Mouse (Mus musculus): Measurements from ENCODE around the gene Serpinb1c.
A peak's percentile ranks its signal among the peaks of the same experiment; 100 is the strongest.
"Not testable (repeated sequence)": the region's sequence is repeated elsewhere in the genome, so short reads cannot be mapped to it uniquely, and the experiment has no call there.

The Serpinb1c gene

DNA sequence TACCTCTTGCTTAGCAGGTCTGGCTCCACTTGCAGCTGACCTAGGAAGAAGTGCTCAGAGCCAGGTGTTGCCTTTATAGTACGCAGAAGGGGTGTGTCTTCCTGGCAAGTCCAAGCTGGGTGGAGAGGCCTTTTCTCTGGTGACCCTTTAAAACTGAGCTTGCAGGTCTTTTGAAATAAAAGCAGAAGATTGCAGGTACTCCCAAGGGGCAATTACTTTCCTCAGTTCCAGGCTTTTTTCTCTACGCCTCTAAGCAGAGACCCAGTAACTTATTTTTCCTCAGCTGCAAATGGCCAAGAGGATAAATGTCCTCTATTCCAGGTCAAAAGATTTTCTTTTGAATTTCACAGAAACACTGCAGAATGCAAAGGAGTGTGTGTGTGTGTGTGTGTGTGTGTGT lies at the start of gene Serpinb1c:
Serpinb1c (minus strand) TSS at position 101 of the 400 bp plus-strand sequence.
- no peak for DNase-seq (ENCODE audit: low read depth, low spot score)

DNA sequence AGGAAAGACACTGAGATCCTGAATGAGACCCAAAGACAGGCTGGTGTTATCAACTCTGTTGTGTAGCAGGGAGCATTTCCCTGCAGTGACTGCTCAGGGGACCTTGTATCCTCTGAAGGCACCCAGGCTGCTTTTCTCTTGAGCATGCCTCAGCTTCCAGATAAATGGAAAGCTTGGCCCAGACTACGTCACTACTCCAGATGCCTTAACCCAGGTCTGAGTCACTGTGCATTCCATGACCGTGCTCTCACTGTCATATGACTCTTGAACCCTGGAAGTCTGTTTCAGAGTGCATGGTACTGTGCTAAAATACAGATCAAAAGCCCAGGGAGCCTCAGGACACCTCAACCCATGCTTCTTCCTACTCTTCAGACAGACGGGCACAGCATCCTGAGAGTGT lies 41.2 kb upstream of the Serpinb1c start:
- DNase-seq (ENCODE audit: low read depth, low spot score), result not testable (repeated sequence)

DNA sequence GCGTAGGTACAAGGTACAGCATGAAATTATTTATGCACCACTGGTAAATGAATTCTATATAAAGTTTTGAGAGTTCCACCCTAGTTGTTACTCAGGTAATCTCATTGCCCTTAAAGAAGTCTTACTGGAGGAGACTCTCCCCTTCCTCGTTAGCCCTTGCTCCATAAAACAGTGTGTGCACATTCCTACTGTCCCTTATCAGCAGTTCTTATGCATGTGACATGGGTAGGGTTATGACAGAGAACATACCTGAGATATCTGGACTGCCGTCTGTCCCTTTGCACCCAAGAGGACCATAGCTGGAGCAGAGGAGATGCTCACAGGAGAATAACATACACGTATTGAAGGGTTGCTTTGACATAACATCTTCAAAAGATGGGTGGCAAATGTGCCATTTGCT lies 40.3 kb upstream of the Serpinb1c start:
- not testable (repeated sequence) for DNase-seq (ENCODE audit: low read depth, low spot score)

DNA sequence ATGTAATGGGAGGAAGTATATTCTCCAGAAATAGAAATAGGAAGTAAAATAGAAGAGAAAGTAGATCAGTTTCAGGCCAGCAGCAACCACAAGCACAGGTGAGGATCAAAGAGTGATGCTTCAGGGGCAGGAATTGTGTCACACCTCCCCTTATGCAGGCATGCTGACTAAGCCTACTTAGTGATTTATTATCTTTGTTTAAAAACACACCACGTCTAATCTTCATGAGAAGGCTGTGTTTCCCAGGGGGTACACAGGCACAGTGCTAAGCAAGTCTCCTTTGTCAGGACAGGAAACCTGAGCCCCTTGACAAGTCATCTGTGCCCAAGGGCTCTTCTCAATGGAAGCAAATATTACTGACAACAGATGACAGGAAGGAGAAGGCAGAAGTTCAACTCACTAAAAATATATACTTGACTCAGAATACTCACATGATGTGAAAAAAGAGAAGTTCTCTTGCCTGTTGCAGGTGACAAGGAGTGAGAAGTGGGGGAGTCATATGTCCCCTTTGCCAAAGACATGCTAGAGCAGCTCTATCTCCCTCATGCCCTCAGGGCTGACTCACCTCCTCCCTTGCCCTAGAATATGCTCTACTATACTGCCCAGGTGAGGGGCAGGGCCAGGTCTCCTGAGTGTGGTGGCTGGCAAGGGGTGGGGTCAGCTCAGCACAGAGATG lies 36.8 kb upstream of the Serpinb1c start:
- DNase-seq (ENCODE audit: low read depth, low spot score), result no peak

DNA sequence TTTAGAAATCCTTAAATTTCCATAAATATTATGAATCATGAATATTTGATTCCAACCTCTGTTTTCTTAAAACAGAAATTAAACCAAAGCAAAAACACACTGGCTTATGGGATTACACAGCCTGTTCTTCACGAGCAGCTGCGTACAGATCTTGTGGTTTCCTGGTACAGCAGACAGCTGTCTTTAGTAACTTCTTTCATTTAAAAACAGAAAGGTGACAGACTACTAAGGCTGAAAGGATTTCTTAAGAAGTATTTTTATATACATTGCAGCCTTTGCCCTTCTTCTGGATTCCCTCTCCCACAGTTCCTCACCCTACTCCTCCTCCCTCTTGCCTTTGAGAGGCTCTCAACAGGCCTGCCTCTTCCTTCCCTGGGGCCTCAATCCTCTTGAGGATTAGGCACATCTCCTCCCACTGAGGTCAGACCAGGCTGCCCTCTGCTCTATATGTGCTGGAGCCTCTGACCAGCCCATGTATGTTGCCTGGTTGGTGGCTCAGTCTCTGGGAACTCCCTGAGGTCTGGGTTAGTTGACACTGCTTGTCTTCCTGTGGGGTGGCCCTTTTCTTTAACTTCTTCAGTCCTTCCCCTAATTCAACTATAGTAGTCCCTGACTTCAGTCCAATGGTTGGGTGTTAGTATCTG lies 31.2 kb upstream of the Serpinb1c start:
- DNase-seq (ENCODE audit: low read depth, low spot score), result peak; percentile 10

DNA sequence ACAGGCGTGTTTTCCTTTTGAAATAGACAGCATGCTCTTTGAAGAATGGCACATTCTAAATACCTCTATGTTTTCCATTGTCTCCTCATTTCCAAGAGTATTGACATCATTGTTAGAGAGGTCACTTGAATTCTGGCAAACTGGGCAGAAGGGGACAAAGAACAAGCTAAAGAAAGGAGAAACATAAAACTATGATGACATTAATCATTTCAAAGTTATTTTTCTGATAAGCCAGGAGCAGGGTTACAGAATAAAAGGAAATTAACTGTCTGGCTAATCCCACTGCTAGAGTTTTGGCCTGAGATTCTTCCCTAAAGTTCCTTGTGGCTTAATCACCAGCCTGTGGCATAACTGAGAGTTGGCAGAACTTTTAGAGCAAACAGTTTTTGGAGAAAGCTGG lies 29.2 kb upstream of the Serpinb1c start:
- no peak for DNase-seq (ENCODE audit: low read depth, low spot score)

DNA sequence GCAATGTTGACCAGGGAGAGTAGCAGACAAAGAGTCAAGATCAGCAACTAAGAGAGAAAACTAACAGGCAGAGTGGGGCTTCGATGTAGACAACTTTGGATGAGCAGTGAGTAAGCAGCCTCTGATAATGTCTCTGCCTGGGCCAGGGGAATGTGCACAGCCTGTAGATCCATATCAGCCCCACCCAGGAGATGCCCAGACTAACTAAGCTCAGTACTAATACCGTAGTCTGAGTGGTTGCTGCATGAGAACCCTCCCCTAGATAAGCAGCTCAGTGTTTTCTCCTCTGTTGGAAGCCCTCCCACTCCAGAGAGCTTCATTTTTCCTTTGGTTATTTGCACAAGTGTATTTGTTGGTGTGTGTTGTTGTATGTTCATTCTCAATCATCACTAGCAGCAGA lies 28.6 kb upstream of the Serpinb1c start:
- DNase-seq (ENCODE audit: low read depth, low spot score), result no peak

DNA sequence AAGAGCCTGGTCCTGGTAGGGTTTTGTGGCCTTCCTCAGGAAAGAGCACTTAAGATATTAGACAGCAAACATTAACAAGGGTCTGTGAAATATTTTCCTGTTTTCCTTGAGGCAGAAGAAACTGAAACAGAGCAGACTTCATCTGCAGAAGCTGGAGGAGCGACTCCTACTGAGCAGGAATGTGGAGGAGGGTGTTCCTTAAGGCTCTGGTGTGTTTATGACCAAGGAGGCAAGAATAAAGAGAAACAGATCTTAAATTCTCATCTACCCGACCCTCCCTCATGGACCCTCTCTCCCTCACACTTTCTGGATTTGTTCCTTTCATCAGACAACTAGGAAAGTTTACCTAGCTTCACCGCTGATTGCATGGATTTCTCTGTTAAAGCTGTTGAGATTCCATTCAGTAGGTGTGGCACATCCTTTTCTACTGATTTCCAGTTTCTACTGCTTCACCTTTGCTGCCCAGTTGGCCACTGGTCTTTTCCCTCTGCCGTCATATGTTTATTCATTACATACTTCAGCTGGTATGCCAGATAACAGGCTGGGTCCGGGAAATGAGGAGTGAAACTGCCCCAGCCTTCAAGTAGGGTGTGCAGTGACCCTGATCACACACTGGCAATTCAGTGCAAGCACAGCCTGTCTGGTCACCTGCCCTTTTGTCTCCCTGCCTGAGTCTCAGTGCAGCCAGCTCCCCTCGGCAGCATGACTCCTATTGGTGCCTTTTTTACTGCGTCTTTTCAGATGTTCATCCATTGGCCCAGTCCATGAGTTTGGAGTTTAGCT lies 26.8 kb upstream of the Serpinb1c start:
- no peak for DNase-seq (ENCODE audit: low read depth, low spot score)

DNA sequence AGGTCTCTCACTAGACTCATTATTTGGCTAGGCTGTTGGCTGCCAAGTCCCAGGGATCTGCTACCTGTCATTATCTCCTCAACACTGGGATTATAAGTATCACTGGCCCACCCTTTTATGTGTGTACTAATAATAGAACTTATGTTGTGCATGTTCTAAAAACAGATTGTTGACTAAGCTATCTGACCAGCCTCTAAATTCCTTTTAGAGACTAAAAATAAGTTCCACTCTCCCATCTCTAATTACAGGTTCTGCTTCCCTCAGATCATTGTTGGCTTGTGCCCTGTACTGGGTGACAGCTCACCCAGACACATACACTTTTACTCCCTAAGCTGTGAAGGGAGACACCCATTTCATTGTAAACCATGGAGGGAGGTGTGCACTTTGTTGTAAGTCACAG lies 24.6 kb upstream of the Serpinb1c start:
- no peak for DNase-seq (ENCODE audit: low read depth, low spot score)

DNA sequence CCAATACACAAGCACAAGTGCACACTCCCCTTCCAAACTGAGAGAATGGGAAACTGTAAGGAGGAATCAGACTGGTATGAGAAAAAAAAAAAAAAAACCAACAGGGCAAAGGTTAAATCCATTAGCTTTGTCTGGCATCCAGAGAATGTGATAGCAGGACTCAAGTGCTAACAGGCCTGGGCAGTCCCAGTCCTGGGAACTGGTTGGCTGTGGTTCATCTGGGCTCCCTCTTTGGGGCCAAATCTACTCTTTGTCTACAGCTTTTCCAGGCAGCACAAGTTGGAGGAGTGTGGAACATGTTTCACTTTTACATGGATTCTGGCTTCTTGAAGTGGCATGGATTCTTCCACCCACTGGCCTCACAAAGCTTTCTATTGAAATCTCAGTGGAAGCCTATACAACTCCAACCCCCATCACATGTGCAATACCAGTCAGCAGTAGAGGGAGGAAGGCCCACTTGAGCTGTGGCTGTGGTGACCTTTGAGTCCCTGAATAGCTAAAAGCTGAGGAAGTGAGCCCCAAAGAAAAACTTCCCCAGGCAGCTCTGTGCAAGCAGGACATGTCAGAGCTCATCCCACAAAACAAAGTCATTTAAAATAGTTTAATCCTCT lies 14.9 kb upstream of the Serpinb1c start:
- no peak for DNase-seq (ENCODE audit: low read depth, low spot score)

DNA sequence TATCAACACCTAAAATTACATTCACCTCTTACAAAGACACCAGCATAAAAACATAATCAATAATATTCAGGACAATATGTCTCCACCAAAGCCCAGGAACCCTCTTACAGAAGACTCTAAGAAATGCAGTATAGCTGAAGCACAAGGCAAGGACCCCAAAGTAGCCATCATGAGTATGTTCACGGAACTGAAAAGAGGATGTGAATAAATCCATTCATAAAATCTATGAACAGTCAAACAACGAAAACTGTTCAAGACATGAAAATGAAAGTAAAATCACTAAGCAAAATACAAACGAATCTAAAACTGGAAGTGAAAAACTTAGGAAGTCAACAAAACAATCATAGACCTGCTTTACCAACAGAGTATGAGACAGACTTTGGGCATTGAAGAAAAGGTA lies 10.2 kb upstream of the Serpinb1c start:
- no peak for DNase-seq (ENCODE audit: low read depth, low spot score)

DNA sequence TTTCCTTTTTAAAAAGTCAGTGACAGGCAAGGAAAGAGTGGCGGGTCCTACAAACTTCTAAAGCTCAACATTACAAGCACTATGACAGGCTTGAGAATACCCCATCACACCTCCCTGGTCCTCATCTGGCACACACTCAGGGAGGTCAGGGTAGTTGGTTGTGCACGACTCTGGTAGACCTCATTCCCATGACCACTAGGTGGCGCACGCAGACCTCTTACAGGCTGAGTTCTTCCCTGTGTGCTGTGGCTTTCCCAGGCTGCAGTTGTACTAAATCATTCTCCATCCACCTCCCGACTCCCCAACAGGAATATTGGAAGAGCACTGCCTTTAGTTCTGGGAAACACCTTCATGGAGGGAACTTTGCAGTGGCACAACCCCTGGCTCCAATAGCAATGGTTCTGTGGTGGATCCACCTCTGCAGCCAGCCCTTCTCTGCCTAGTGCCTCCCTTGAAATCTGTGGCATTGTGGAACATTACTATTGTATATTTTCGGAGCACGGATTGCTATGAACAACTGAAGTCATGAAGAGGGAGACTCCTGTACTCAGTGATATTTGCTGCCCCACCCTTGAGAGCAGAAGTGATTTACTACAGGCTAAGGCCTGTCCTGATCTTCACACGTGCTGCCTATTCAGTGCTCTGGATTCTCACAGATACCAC lies 5.3 kb upstream of the Serpinb1c start:
- DNase-seq (ENCODE audit: low read depth, low spot score), result peak; percentile 90

DNA sequence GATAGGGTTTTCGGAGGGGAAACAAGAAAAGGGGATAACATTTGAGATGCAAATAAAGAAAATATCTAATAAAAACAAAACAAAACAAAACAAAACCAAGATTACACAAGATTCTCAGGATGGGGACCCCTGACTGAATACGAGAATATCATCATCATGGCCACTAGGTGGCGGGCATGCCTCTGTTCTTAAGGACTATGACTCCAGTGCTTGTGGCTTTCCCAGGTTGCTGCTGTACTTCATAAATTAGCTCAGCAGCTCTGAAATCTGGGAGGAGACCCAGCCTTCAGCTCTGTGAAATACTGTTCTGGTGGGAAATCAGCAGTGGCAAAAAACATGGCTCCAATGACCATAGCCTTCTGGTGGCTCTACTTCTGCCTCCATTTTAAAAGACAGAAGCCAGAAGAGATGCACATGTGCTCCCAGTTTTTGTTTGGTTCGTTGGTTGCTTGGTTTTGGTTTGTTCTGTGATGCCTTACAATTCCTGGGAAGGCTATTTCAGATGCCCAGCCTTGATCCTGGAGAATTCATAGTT lies 4.5 kb upstream of the Serpinb1c start:
- DNase-seq (ENCODE audit: low read depth, low spot score), result peak; percentile 80

DNA sequence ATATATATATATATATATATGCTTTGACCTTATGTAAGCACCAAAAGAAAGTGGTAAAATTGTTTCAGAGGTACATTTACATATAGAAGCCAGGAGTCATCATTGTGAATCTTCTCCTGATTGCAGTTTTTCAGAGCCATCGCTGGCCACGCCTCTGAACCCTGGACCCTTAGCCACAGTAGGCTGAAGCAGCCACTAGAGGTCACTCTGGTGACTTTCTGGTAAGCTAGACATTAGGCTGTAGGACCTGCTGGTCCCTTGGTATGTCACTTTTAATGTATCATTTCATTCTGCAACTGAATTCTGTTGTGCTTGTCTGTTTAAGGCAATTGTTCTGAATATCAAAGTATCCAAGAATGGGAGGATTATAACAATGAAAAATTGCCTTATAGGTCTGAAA lies 2.6 kb upstream of the Serpinb1c start:
- DNase-seq (ENCODE audit: low read depth, low spot score), result peak; percentile 63

DNA sequence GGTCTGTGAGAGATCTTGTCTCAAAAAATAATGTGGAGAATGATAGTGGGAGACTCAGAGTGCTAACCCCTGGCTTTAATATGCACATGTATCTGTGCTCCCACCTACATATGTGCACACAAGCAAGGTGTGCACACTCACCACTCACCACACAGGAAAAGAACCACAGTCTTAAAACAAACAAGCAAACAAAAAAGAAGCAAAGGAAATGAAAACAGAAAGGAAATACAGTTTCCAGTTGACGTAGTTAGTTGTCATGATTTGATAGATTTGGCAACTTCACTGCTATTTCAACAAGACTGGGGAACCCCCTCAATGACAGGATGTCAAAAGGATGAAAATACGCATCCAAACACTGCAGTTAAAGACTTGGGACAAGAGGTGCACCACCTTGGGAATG lies 1.1 kb upstream of the Serpinb1c start:
- DNase-seq (ENCODE audit: low read depth, low spot score), result peak; percentile 31

DNA sequence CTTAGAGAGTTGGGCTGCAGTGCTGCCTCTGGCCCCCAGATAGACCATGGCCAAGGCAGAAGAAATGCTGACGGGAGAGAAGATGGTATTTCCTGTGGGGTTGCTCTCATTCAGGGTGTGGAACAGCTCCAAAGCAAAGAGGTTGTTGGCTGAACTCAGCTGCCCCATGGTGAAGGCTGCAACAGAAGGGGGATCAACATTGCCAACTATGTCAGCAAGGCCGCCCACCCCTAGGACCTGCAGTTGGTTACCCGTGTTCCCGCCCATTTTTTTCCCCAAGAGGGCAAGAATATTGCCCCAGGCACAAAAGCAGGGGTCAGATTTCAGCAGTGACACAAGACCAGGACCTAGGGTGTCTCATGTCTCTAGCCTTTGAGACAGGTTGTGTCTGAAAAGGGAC lies 1.1 kb downstream of the Serpinb1c start:
- DNase-seq (ENCODE audit: low read depth, low spot score), result no peak

DNA sequence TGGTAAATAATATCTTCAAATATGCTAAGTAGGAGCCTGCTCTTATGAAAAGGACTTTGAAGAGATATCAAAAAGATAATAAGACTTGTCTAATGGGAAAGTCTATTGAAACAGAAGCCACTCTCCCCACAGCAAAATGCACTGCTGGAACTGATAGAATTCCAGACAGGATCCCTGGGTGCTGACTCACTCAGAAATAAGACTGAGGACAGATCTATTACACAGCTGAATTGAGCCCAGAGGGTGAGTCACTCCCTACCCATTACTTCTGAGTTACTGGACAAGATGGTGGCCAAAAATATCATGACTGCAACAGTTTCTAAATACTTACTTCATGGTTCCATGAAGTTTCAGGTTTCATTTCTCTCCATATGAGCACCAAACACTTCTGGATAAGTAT lies 13.3 kb downstream of the Serpinb1c start:
- no peak for DNase-seq (ENCODE audit: low read depth, low spot score)

DNA sequence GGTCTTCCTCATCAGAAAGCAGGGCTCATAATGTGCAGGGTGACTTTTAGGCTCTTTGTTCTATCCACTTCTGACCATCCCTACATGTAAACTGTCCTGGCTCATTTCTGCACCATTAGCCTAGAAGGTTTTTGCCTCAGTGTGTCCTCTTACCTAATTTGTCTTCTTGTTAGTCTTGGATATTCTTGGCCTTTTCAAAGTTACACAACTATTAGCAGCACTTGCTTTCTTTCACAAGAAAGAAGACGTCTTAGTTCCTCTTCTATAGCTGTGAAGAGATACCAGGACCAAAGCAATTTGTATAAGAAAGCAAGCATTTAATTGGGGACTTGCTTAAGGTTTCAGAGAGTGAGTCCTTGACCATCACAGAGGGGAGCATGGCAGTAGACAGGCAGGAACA lies 24.1 kb downstream of the Serpinb1c start:
- no peak for DNase-seq (ENCODE audit: low read depth, low spot score)

DNA sequence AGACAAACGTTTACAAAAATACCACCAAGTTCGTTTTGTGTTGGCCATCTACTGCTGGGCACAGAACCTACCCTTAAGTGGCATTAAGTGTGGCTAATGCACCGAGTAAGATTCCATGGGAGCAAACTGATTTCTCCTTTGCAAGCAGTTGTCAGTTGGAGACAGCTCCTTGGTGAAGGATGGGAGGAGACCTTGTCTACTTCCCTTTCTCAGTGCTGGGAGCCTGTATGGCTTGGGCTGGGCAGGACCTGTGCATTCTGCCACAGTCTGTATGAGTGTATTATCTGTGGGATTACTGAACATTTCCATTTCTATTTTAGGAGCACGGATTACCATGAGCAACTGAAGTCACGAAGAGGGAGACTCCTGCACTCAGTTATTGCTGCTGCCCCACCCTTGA lies 29.2 kb downstream of the Serpinb1c start:
- DNase-seq (ENCODE audit: low read depth, low spot score), result no peak

DNA sequence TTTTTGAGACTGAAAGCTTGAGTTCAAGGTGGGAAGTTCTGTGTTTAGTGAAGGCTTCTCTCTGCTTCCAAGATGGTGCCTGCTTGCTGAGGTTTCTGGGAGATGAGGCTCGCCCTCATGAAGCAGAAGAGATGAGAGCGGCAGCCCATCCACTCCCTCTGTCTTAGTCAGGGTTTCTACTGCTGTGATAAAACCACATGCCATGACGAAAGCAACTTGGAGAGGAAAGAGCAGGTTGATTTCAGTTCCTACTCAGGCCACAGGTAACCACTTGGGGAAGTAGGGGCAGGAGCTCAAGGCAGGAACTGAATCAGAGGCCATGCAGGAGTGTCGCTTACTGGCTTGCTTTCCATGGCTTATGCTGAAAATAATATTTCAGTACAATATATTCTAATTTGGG lies 29.8 kb downstream of the Serpinb1c start:
- DNase-seq (ENCODE audit: low read depth, low spot score), result not testable (repeated sequence)

DNA sequence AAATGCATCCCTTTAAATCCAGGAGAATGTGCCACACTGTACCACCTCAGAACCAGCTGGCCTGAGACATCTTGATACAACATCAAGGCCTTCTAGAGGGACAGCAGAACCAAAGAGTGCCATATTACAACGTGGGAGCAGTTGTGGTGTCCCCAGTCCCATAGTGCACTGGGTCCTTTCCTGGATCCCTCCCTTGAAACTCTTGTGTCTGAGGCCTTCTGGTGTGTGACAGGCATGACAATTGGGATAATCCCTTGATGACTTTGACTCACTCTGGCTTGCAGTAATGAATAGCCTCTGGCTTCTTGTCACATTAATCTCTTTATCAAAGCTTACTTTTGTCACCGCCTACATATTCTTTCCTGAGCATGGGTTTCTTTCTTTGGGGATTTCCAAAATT lies 31.0 kb downstream of the Serpinb1c start:
- no peak for DNase-seq (ENCODE audit: low read depth, low spot score)

DNA sequence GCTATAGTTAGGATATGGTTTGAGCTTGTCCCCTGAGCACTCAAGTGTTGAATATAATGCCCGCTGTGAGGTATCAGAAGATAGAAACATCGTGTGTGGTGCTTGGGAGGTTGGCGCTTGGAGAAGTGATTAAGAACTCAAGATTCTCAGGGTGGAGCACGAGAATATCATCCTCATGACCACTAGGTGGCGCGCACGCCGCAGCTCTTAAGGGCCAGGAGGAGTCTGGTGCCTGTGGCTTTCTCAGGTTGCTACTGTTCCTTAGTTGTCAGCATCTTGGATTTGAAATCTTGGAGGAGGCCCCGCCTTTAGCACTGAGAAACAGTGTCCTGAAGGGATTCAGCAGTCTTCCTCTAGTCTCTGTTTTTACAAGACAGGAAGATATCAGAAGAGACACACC lies 31.5 kb downstream of the Serpinb1c start:
- peak; percentile 85 for DNase-seq (ENCODE audit: low read depth, low spot score)
